Mouse (Mus musculus) hindbrain, embryonic 10.5 days (tissue): ENCODE results near the gene Hsp90ab1. TPM values are rescaled to one million over a fixed set of nuclear protein-coding genes. Genes with fewer than 3 reads are reported as not detected.

Source experiments
- DNase-seq: peaks from one replicate; pipeline ENCODE4 v3.0.0-alpha.2; 2017; ENCODE audit warnings: low spot score
- H3K27ac ChIP-seq: fragments of 300-500 bp; sonication (generic); 2 replicates; pipeline ENCODE4 v1.5.1; 2016; ENCODE audit warnings: mild to moderate bottlenecking, moderate library complexity
- H3K27me3 ChIP-seq: fragments of 300-500 bp; sonication (generic); 2 replicates; pipeline ENCODE4 v1.6.1; 2016; ENCODE audit warnings: mild to moderate bottlenecking; ENCODE audit not compliant: poor library complexity, insufficient read depth, severe bottlenecking
- H3K36me3 ChIP-seq: fragments of 300-500 bp; sonication (generic); 2 replicates; pipeline ENCODE4 v1.6.1; 2016; ENCODE audit warnings: mild to moderate bottlenecking, moderate library complexity
- H3K4me1 ChIP-seq: fragments of 300-500 bp; sonication (generic); replicated peaks from 2 replicates; pipeline ENCODE4 v1.6.1; 2016; ENCODE audit warnings: mild to moderate bottlenecking
- H3K4me3 ChIP-seq: fragments of 300-500 bp; sonication (generic); 2 replicates; pipeline ENCODE4 v1.5.1; 2016; ENCODE audit warnings: mild to moderate bottlenecking, moderate library complexity
- H3K9me3 ChIP-seq: fragments of 300-500 bp; sonication (generic); 2 replicates; pipeline ENCODE4 v1.6.1; 2016; ENCODE audit warnings: mild to moderate bottlenecking, moderate library complexity
- WGBS: fragments of 180-500 bp; shearing (Covaris S2); methylation state at CpG from one replicate; pipeline ENCODE4 v1.1.7; 2016; 5-methylcytosine and 5-hydroxymethylcytosine counted together
- polyA plus RNA-seq: library from polyadenylated mRNA; unstranded; fragments of >200 nt; fragmentation: Nextera tagmentation; extraction: Ambion mirVana; gene quantifications from 2 replicates; pipeline ENCODE4 v1.2.1, GENCODE M21; 2016

The Hsp90ab1 gene
- polyA plus RNA-seq: 1,585 and 2,006 TPM in 2 replicates

- no peaks in the 10 kb centered on the region for H3K9me3 ChIP-seq
- DNase-seq: peak; percentile 99
- peaks cover 39% of the 10 kb centered on the region for H3K36me3 ChIP-seq
- H3K27me3 ChIP-seq: no peaks in the 10 kb centered on the region
- peaks cover 52% of the 10 kb centered on the region for H3K4me1 ChIP-seq
- H3K4me3 ChIP-seq: peak within 1 kb of the TSS; percentile 99
- H3K27ac ChIP-seq: peak within 1 kb of the TSS; percentile 100
- under 1% methylated on average over 41 of the region's 41 CpGs for WGBS
Measured at GRCm38 (mm10) chr17:45573087-45573779, at the start of gene Hsp90ab1. Gene Hsp90ab1 (minus strand): TSS chr17:45573271.

- Histone ChIP-seq H3K4me3 (peak overlapping the region; percentile 40), H3K27me3 (no peaks in the 10 kb centered on the region), H3K36me3 (no peaks in the 10 kb centered on the region), H3K9me3 (no peaks in the 10 kb centered on the region), H3K4me1 (peaks cover 21% of the 10 kb centered on the region), H3K27ac (peak overlapping the region; percentile 84)
- no peak for DNase-seq
- WGBS: 27% methylated on average over 20 of the region's 20 CpGs
Measured at GRCm38 (mm10) chr17:45619386-45620256, 46.5 kb upstream of the Hsp90ab1 start.

- 11% methylated on average over 8 of the region's 8 CpGs for WGBS
- Histone ChIP-seq H3K27me3 (no peaks in the 10 kb centered on the region), H3K9me3 (no peaks in the 10 kb centered on the region), H3K36me3 (no peaks in the 10 kb centered on the region), H3K27ac (peak overlapping the region; percentile 84), H3K4me1 (peaks cover 21% of the 10 kb centered on the region), H3K4me3 (peak overlapping the region; percentile 40)
- DNase-seq: peak; percentile 49
Measured at GRCm38 (mm10) chr17:45618941-45619385, 45.9 kb upstream of the Hsp90ab1 start.

GRCm38 (mm10) chr17:45617655-45618054, 44.6 kb upstream of the Hsp90ab1 start:
- H3K4me1 ChIP-seq: peaks cover 21% of the 10 kb centered on the region
- H3K4me3 ChIP-seq: no peak overlapping the region
- no peak for DNase-seq
- no peaks in the 10 kb centered on the region for H3K27me3 ChIP-seq
- no peak overlapping the region for H3K27ac ChIP-seq
- WGBS: 92% methylated on average over 6 of the region's 6 CpGs
- H3K9me3 ChIP-seq: no peaks in the 10 kb centered on the region
- H3K36me3 ChIP-seq: no peaks in the 10 kb centered on the region

- Histone ChIP-seq H3K27me3 (no peaks in the 10 kb centered on the region), H3K9me3 (no peaks in the 10 kb centered on the region), H3K4me3 (no peak overlapping the region), H3K4me1 (peaks cover 21% of the 10 kb centered on the region), H3K36me3 (no peaks in the 10 kb centered on the region), H3K27ac (no peak overlapping the region)
- no peak for DNase-seq
- 88% methylated on average over 3 of the region's 3 CpGs for WGBS
Measured at GRCm38 (mm10) chr17:45616679-45617078, 43.6 kb upstream of the Hsp90ab1 start.

- Histone ChIP-seq H3K4me1 (peaks cover 27% of the 10 kb centered on the region), H3K36me3 (no peaks in the 10 kb centered on the region), H3K27ac (0 out of 2 replicates have a peak overlapping the region, but pooled peaks have one; percentile 8), H3K4me3 (no peak overlapping the region), H3K27me3 (no peaks in the 10 kb centered on the region), H3K9me3 (no peaks in the 10 kb centered on the region)
- no peak for DNase-seq
- WGBS: 61% methylated on average over 4 of the region's 4 CpGs
Measured at GRCm38 (mm10) chr17:45616046-45616650, 43.1 kb upstream of the Hsp90ab1 start.

- Histone ChIP-seq H3K27me3 (no peaks in the 10 kb centered on the region), H3K27ac (no peak overlapping the region), H3K4me1 (peaks cover 21% of the 10 kb centered on the region), H3K36me3 (no peaks in the 10 kb centered on the region), H3K9me3 (no peaks in the 10 kb centered on the region), H3K4me3 (no peak overlapping the region)
- WGBS: 88% methylated on average over 7 of the region's 7 CpGs
- DNase-seq: no peak
Measured at GRCm38 (mm10) chr17:45612921-45613320, 39.9 kb upstream of the Hsp90ab1 start.

GRCm38 (mm10) chr17:45612008-45612407, 38.9 kb upstream of the Hsp90ab1 start:
- no peak overlapping the region for H3K4me3 ChIP-seq
- H3K27me3 ChIP-seq: no peaks in the 10 kb centered on the region
- DNase-seq: no peak
- 81% methylated on average over 8 of the region's 8 CpGs for WGBS
- H3K27ac ChIP-seq: no peak overlapping the region; the same call in 1 of the 2 replicates
- no peaks in the 10 kb centered on the region for H3K36me3 ChIP-seq
- peaks cover 21% of the 10 kb centered on the region for H3K4me1 ChIP-seq
- no peaks in the 10 kb centered on the region for H3K9me3 ChIP-seq

- Histone ChIP-seq H3K9me3 (no peaks in the 10 kb centered on the region), H3K27me3 (no peaks in the 10 kb centered on the region), H3K4me3 (no peak overlapping the region), H3K4me1 (peaks cover 17% of the 10 kb centered on the region), H3K36me3 (no peaks in the 10 kb centered on the region), H3K27ac (peak overlapping the region; percentile 62)
- DNase-seq: no peak
- 36% methylated on average over 5 of the region's 5 CpGs for WGBS
Measured at GRCm38 (mm10) chr17:45610144-45610866, 37.2 kb upstream of the Hsp90ab1 start.

- H3K36me3 ChIP-seq: no peaks in the 10 kb centered on the region
- WGBS: 88% methylated on average over 4 of the region's 4 CpGs
- H3K4me1 ChIP-seq: peaks cover 17% of the 10 kb centered on the region
- H3K4me3 ChIP-seq: no peak overlapping the region
- H3K27me3 ChIP-seq: peaks cover 6% of the 10 kb centered on the region; the same call in 1 of the 2 replicates
- no peak overlapping the region for H3K27ac ChIP-seq
- no peak for DNase-seq
- no peaks in the 10 kb centered on the region for H3K9me3 ChIP-seq
Measured at GRCm38 (mm10) chr17:45608396-45608795, 35.3 kb upstream of the Hsp90ab1 start.

GRCm38 (mm10) chr17:45606992-45607879, 34.2 kb upstream of the Hsp90ab1 start:
- Histone ChIP-seq H3K27me3 (peaks cover 17% of the 10 kb centered on the region), H3K9me3 (no peaks in the 10 kb centered on the region), H3K4me3 (no peak overlapping the region), H3K27ac (no peak overlapping the region), H3K36me3 (no peaks in the 10 kb centered on the region), H3K4me1 (peaks cover 19% of the 10 kb centered on the region)
- DNase-seq: no peak
- WGBS: 81% methylated on average over 15 of the region's 15 CpGs
